ENCODE assay signal across 38 mouse cellular contexts in genomic region chr7:45605704-45606289, GRCm38 (mm10). TPM values are rescaled to one million over a fixed set of nuclear protein-coding genes. Genes with fewer than 3 reads are reported as not detected.
DNase-seq lines count a peak whose midpoint lies in the region; ATAC-seq lines count a peak whose summit lies in the region.
"Had no signal": no experiment of that assay in that cellular context is flagged by ENCODE, and none has a peak within 500 bp of the region (broad histone marks: within the 10 kb centered on the region; RNA-seq: fewer than 3 reads in every experiment).

No protein-coding gene starts in this region.

- DNase-seq in adrenal gland, postnatal 14 days = peak; percentile 63
- DNase-seq in adrenal gland, adult 18-20 months (ENCODE audit: low spot score in 2 of 2) = no peak
- DNase-seq in limb, embryonic 10.5 days (ENCODE audit: low spot score) = no peak
- DNase-seq in 416B (ENCODE audit: low read depth) = peak; percentile 91
- no peak for DNase-seq in urinary bladder, postnatal 4 days (ENCODE audit: low spot score in 2 of 2)
- no peak for DNase-seq in hindbrain, embryonic 10.5 days (ENCODE audit: low spot score)
- DNase-seq: B cell, adult 2 months; cerebellum, adult 11-12 months; cerebellum, adult 9-11 months; embryo, embryonic 11 days; gastrocnemius, postnatal 14 days; heart, postnatal 10 days; kidney, adult 11 months; kidney, postnatal 25 days; liver, embryonic 13.5 days; lung, adult 2 months; lung, postnatal 14 days; retina, postnatal 1 day; right cerebral cortex, postnatal 14 days; thymus, postnatal 14 days had no signal

- H3K4me1 ChIP-seq in limb, embryonic 15.5 days = peaks cover 3% of the 10 kb centered on the region; the same call in 1 of the 2 replicates
- peaks cover 9% of the 10 kb centered on the region for H3K4me1 ChIP-seq in limb, embryonic 10.5 days
- H3K4me1 ChIP-seq in stomach, embryonic 14.5 days (ENCODE audit: control insufficient read depth, insufficient read depth, low read length) = 0 out of 2 replicates have a peak, but pooled peaks cover 4% of the 10 kb centered on the region
- H3K4me1 ChIP-seq in hindbrain, embryonic 10.5 days (replicated peaks) = 0 out of 2 replicates have a peak, but pooled peaks cover 3% of the 10 kb centered on the region
- H3K4me1 ChIP-seq: forebrain, embryonic 13.5 days; heart, embryonic 13.5 days; hindbrain, embryonic 15.5 days; kidney, embryonic 15.5 days; liver, embryonic 13.5 days; midbrain, embryonic 15.5 days; neural tube, embryonic 15.5 days had no signal

- no peak overlapping the region for H3K9ac ChIP-seq in limb, embryonic 15.5 days
- no peak overlapping the region for H3K9ac ChIP-seq in stomach, embryonic 14.5 days (replicated peaks; ENCODE audit: low read depth, low read length)
- H3K9ac ChIP-seq: forebrain, embryonic 13.5 days; heart, embryonic 13.5 days; hindbrain, embryonic 15.5 days; kidney, embryonic 15.5 days; limb, embryonic 13.5 days; liver, embryonic 13.5 days; midbrain, embryonic 15.5 days; neural tube, embryonic 15.5 days had no signal

- peak overlapping the region; percentile 71 for H3K27ac ChIP-seq in limb, embryonic 15.5 days
- H3K27ac ChIP-seq in limb, embryonic 10.5 days = no peak overlapping the region
- peak overlapping the region; percentile 33; the same call in 1 of the 2 replicates for H3K27ac ChIP-seq in stomach, embryonic 14.5 days (ENCODE audit: low read length)
- H3K27ac ChIP-seq in hindbrain, embryonic 10.5 days = no peak overlapping the region
- H3K27ac ChIP-seq: forebrain, embryonic 13.5 days; heart, embryonic 13.5 days; hindbrain, embryonic 15.5 days; kidney, embryonic 15.5 days; left cerebral cortex, adult 2 months; limb, embryonic 13.5 days; liver, embryonic 13.5 days; midbrain, embryonic 10.5 days; midbrain, embryonic 15.5 days; neural tube, embryonic 15.5 days had no signal

- no peaks in the 10 kb centered on the region for H3K36me3 ChIP-seq in limb, embryonic 15.5 days
- no peaks in the 10 kb centered on the region for H3K36me3 ChIP-seq in limb, embryonic 10.5 days
- no peaks in the 10 kb centered on the region for H3K36me3 ChIP-seq in stomach, embryonic 14.5 days (ENCODE audit: control insufficient read depth, insufficient read depth, low read length)
- H3K36me3 ChIP-seq in hindbrain, embryonic 10.5 days = no peaks in the 10 kb centered on the region
- H3K36me3 ChIP-seq: heart, embryonic 13.5 days; hindbrain, embryonic 15.5 days; kidney, embryonic 15.5 days; limb, embryonic 13.5 days; liver, embryonic 13.5 days; midbrain, embryonic 10.5 days; midbrain, embryonic 15.5 days; neural tube, embryonic 15.5 days had no signal

- ATAC-seq in limb, embryonic 15.5 days (ENCODE audit: insufficient number of reproducible peaks, low FRiP score, low TSS enrichment, low read depth) = no peak
- no peak for ATAC-seq in stomach, embryonic 14.5 days (ENCODE audit: insufficient number of reproducible peaks, insufficient read depth, low FRiP score, low read depth)
- ATAC-seq: forebrain, embryonic 13.5 days; inflammation-experienced regulatory T-cells, adult 6 months; midbrain, embryonic 15.5 days had no signal

- H3K4me3 ChIP-seq in limb, embryonic 15.5 days = no peak overlapping the region
- H3K4me3 ChIP-seq in limb, embryonic 10.5 days = no peak overlapping the region
- H3K4me3 ChIP-seq in stomach, embryonic 14.5 days (ENCODE audit: low read depth, low read length) = no peak overlapping the region
- no peak overlapping the region for H3K4me3 ChIP-seq in hindbrain, embryonic 10.5 days
- H3K4me3 ChIP-seq: forebrain, embryonic 13.5 days; heart, embryonic 13.5 days; hindbrain, embryonic 15.5 days; kidney, embryonic 15.5 days; left cerebral cortex, adult 2 months; limb, embryonic 13.5 days; liver, embryonic 13.5 days; midbrain, embryonic 10.5 days; midbrain, embryonic 15.5 days; neural tube, embryonic 15.5 days had no signal

- no peaks in the 10 kb centered on the region for H3K27me3 ChIP-seq in limb, embryonic 15.5 days
- no peaks in the 10 kb centered on the region for H3K27me3 ChIP-seq in limb, embryonic 10.5 days (ENCODE audit: low read depth, poor library complexity, severe bottlenecking)
- H3K27me3 ChIP-seq in stomach, embryonic 14.5 days (ENCODE audit: control insufficient read depth, insufficient read depth, low read length) = no peaks in the 10 kb centered on the region
- H3K27me3 ChIP-seq in hindbrain, embryonic 10.5 days (ENCODE audit: insufficient read depth, poor library complexity, severe bottlenecking) = no peaks in the 10 kb centered on the region
- H3K27me3 ChIP-seq: forebrain, embryonic 13.5 days; heart, embryonic 13.5 days; hindbrain, embryonic 15.5 days; kidney, embryonic 15.5 days; limb, embryonic 13.5 days; liver, embryonic 13.5 days; midbrain, embryonic 15.5 days; neural tube, embryonic 15.5 days had no signal

- H3K9me3 ChIP-seq in limb, embryonic 15.5 days = no peaks in the 10 kb centered on the region
- no peaks in the 10 kb centered on the region for H3K9me3 ChIP-seq in limb, embryonic 10.5 days (replicated peaks)
- H3K9me3 ChIP-seq in stomach, embryonic 14.5 days (ENCODE audit: control insufficient read depth, low read depth, low read length) = no peaks in the 10 kb centered on the region
- no peaks in the 10 kb centered on the region for H3K9me3 ChIP-seq in hindbrain, embryonic 10.5 days
- H3K9me3 ChIP-seq: forebrain, embryonic 13.5 days; heart, embryonic 13.5 days; hindbrain, embryonic 15.5 days; kidney, embryonic 15.5 days; limb, embryonic 13.5 days; liver, embryonic 13.5 days; midbrain, embryonic 10.5 days; midbrain, embryonic 15.5 days; neural tube, embryonic 15.5 days had no signal

- H3K4me2 ChIP-seq in limb, embryonic 15.5 days = no peak overlapping the region
- no peak overlapping the region for H3K4me2 ChIP-seq in stomach, embryonic 14.5 days (replicated peaks; ENCODE audit: low read depth, low read length)
- H3K4me2 ChIP-seq: forebrain, embryonic 13.5 days; heart, embryonic 13.5 days; hindbrain, embryonic 15.5 days; kidney, embryonic 15.5 days; limb, embryonic 13.5 days; liver, embryonic 13.5 days; midbrain, embryonic 15.5 days; neural tube, embryonic 15.5 days had no signal

- WGBS in limb, embryonic 15.5 days = 66% methylated on average over 9 of the region's 9 CpGs
- 87% methylated on average over 9 of the region's 9 CpGs for WGBS in limb, embryonic 10.5 days
- WGBS in stomach, embryonic 14.5 days = 69% methylated on average over 9 of the region's 9 CpGs
- WGBS in hindbrain, embryonic 10.5 days = 82% methylated on average over 9 of the region's 9 CpGs

RNA-seq across cellular contexts. Expression of gene Fgf21, which starts 9.5 kb away (rescaled TPM):
- total RNA-seq in adrenal gland, postnatal 14 days (2021) = 0.37 TPM in 1 of 2 replicates, not detected in the other
- 1 to 10 TPM in 1 of 2 experiments, not detected in 1; 1.4 TPM for total RNA-seq in adrenal gland, adult 18-20 months (2021)
- 0.58 and 0.93 TPM in 2 replicates for polyA plus RNA-seq in limb, embryonic 15.5 days (2015; fragmentation: Nextera tagmentation; extraction: Ambion mirVana)
- not detected in 2 replicates for polyA plus RNA-seq in limb, embryonic 10.5 days (2016; fragmentation: Nextera tagmentation; extraction: Ambion mirVana)
- polyA plus RNA-seq in stomach, embryonic 14.5 days (2014; fragmentation: Nextera tagmentation; extraction: Ambion mirVana) = 0.36 and 0.55 TPM in 2 replicates
- not detected in 2 replicates for polyA plus RNA-seq in hindbrain, embryonic 10.5 days (2016; fragmentation: Nextera tagmentation; extraction: Ambion mirVana)
- total RNA-seq: gastrocnemius, postnatal 14 days; heart, adult 8-10 months; heart, postnatal 10 days; hematopoietic stem cell, adult 5-6 weeks; layer of hippocampus, adult 18-20 months; layer of hippocampus, postnatal 10 days; left cerebral cortex, adult 2 months; left cerebral cortex, postnatal 25 days; megakaryocyte progenitor cell, adult 5-6 weeks had no signal
- polyA plus RNA-seq: forebrain, embryonic 13.5 days; heart, embryonic 13.5 days; hindbrain, embryonic 15.5 days; inflammation-experienced regulatory T-cells, adult 6 months; liver, embryonic 13.5 days; lung, adult 2 months; midbrain, embryonic 10.5 days; midbrain, embryonic 15.5 days had no signal

RNA-seq across cellular contexts. Expression of gene Fut1, which starts 11.3 kb away (rescaled TPM):
- 0.11 TPM in 1 of 2 replicates, not detected in the other for total RNA-seq in adrenal gland, postnatal 14 days (2021)
- total RNA-seq in adrenal gland, adult 18-20 months (2021) = not detected
- 2.9 and 3.3 TPM in 2 replicates for polyA plus RNA-seq in limb, embryonic 15.5 days (2015; fragmentation: Nextera tagmentation; extraction: Ambion mirVana)
- not detected in 2 replicates for polyA plus RNA-seq in limb, embryonic 10.5 days (2016; fragmentation: Nextera tagmentation; extraction: Ambion mirVana)
- polyA plus RNA-seq in stomach, embryonic 14.5 days (2014; fragmentation: Nextera tagmentation; extraction: Ambion mirVana) = 0.63 and 0.78 TPM in 2 replicates
- polyA plus RNA-seq in hindbrain, embryonic 10.5 days (2016; fragmentation: Nextera tagmentation; extraction: Ambion mirVana) = 0.20 TPM in 1 of 2 replicates, not detected in the other
- total RNA-seq: heart, adult 8-10 months; heart, postnatal 10 days; left cerebral cortex, adult 2 months; megakaryocyte progenitor cell, adult 5-6 weeks had no signal
- polyA plus RNA-seq: forebrain, embryonic 13.5 days; heart, embryonic 13.5 days; hindbrain, embryonic 15.5 days; inflammation-experienced regulatory T-cells, adult 6 months; liver, embryonic 13.5 days; midbrain, embryonic 10.5 days; midbrain, embryonic 15.5 days; neural tube, embryonic 15.5 days had no signal

RNA-seq across cellular contexts. Expression of gene Izumo1, which starts 15.8 kb away (rescaled TPM):
- 0.56 and 0.82 TPM in 2 replicates for total RNA-seq in adrenal gland, postnatal 14 days (2021)
- under 1 TPM; 0.22 to 0.33 TPM for total RNA-seq in adrenal gland, adult 18-20 months (2021)
- 0.14 and 0.27 TPM in 2 replicates for polyA plus RNA-seq in limb, embryonic 15.5 days (2015; fragmentation: Nextera tagmentation; extraction: Ambion mirVana)
- 0.24 TPM in 1 of 2 replicates, not detected in the other for polyA plus RNA-seq in limb, embryonic 10.5 days (2016; fragmentation: Nextera tagmentation; extraction: Ambion mirVana)
- polyA plus RNA-seq in stomach, embryonic 14.5 days (2014; fragmentation: Nextera tagmentation; extraction: Ambion mirVana) = 0.23 and 0.62 TPM in 2 replicates
- 0.19 TPM in 1 of 2 replicates, not detected in the other for polyA plus RNA-seq in hindbrain, embryonic 10.5 days (2016; fragmentation: Nextera tagmentation; extraction: Ambion mirVana)
- total RNA-seq: hematopoietic stem cell, adult 5-6 weeks; layer of hippocampus, adult 18-20 months; layer of hippocampus, postnatal 10 days; left cerebral cortex, postnatal 25 days had no signal
- polyA plus RNA-seq: inflammation-experienced regulatory T-cells, adult 6 months; liver, embryonic 13.5 days; midbrain, embryonic 15.5 days; neural tube, embryonic 15.5 days had no signal

RNA-seq across cellular contexts. Expression of gene Rasip1, which starts 21.5 kb away (rescaled TPM):
- total RNA-seq in adrenal gland, postnatal 14 days (2021) = 33.0 and 35.4 TPM in 2 replicates
- total RNA-seq in adrenal gland, adult 18-20 months (2021) = 10 to 100 TPM; 16.0 to 27.6 TPM
- polyA plus RNA-seq in limb, embryonic 15.5 days (2015; fragmentation: Nextera tagmentation; extraction: Ambion mirVana) = 11.4 and 12.0 TPM in 2 replicates
- 8.0 and 8.3 TPM in 2 replicates for polyA plus RNA-seq in limb, embryonic 10.5 days (2016; fragmentation: Nextera tagmentation; extraction: Ambion mirVana)
- polyA plus RNA-seq in stomach, embryonic 14.5 days (2014; fragmentation: Nextera tagmentation; extraction: Ambion mirVana) = 6.2 and 7.8 TPM in 2 replicates
- 6.4 and 9.3 TPM in 2 replicates for polyA plus RNA-seq in hindbrain, embryonic 10.5 days (2016; fragmentation: Nextera tagmentation; extraction: Ambion mirVana)
- total RNA-seq: hematopoietic stem cell, adult 5-6 weeks had no signal

RNA-seq across cellular contexts. Expression of gene Mamstr, which starts 34.0 kb away (rescaled TPM):
- total RNA-seq in adrenal gland, postnatal 14 days (2021) = 4.9 and 8.5 TPM in 2 replicates
- 1 to 10 TPM; 2.4 to 7.7 TPM for total RNA-seq in adrenal gland, adult 18-20 months (2021)
- polyA plus RNA-seq in limb, embryonic 15.5 days (2015; fragmentation: Nextera tagmentation; extraction: Ambion mirVana) = 21.9 and 36.8 TPM in 2 replicates
- polyA plus RNA-seq in limb, embryonic 10.5 days (2016; fragmentation: Nextera tagmentation; extraction: Ambion mirVana) = 2.2 and 3.2 TPM in 2 replicates
- 7.2 TPM in 2 replicates for polyA plus RNA-seq in stomach, embryonic 14.5 days (2014; fragmentation: Nextera tagmentation; extraction: Ambion mirVana)
- polyA plus RNA-seq in hindbrain, embryonic 10.5 days (2016; fragmentation: Nextera tagmentation; extraction: Ambion mirVana) = 2.6 and 2.9 TPM in 2 replicates
- total RNA-seq: hematopoietic stem cell, adult 5-6 weeks had no signal
- polyA plus RNA-seq: inflammation-experienced regulatory T-cells, adult 6 months had no signal

Comparison
In these comparisons a context has a peak if more than half of its experiments do, and no peak if none do; other contexts are left out.
1. DNase-seq: peak in adrenal gland, postnatal 14 days (single experiment) and 416B (single experiment); none in adrenal gland, adult 18-20 months (0 of 2), limb, embryonic 10.5 days (single experiment), urinary bladder, postnatal 4 days (0 of 2) and hindbrain, embryonic 10.5 days (single experiment).
2. H3K27ac ChIP-seq: peak in limb, embryonic 15.5 days (single experiment) and stomach, embryonic 14.5 days (single experiment); none in limb, embryonic 10.5 days (single experiment) and hindbrain, embryonic 10.5 days (single experiment).